Mouse (Mus musculus) erythroblast, embryonic 14.5 days (primary cell): Measurements from ENCODE around the gene Sbk1.

ENCODE experiments used
- GATA1 ChIP-seq: IDR thresholded peaks from 2 replicates; pipeline ENCODE4 v1.6.1; 2012; ENCODE audit warnings: low read length, inconsistent platforms, mixed read lengths
- TAL1 ChIP-seq: IDR thresholded peaks from 3 replicates; pipeline ENCODE4 v1.6.1; 2012; ENCODE audit warnings: low read length, inconsistent platforms, mixed read lengths

DNA sequence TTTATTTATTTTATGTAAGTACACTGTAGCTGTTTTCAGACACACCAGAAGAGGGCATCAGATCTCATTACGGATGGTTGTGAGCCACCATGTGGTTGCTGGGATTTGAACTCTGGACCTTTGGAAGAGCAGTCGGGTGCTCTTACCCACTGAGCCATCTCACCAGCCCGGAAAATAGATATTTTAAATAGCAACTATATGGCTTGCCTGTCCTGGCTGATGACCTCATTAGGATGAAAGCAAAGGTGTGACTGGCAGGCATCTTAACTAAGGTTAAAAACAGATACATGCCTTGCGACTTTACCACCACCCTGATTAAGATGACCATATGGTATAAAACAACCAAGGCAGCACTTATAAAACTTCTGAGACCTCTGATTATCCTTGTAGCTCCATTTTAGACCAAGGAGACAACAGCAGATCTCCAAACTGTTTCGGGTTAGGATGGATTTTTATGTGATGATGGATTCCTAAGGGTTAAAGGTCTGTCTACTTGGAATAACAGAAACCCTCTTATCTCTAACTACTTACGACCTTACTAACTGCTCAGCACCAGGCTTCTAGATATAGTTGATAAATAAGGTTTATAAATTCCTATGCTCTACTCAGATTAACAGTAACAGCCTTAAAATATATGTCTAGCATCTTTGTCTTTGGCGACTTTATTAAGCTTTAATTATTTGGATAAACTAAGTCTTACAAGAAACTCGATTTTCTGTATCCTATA, 39.9 kb upstream of the Sbk1 start:
- TF ChIP-seq GATA1 (no peak), TAL1 (no peak)
